Mouse (Mus musculus): ENCODE measurements around the gene Dag1.
A peak's percentile ranks its signal among the peaks of the same experiment; 100 is the strongest.
"Not testable (repeated sequence)": the region's sequence is repeated elsewhere in the genome, so short reads cannot be mapped to it uniquely, and the experiment has no call there.

Gene Dag1

GRCm38 (mm10) chr9:108272691-108273090 lies 8.9 kb upstream of the Dag1 start:
- no peak for DNase-seq

- no peak for DNase-seq
Measured at GRCm38 (mm10) chr9:108271941-108272340, 8.2 kb upstream of the Dag1 start.

DNA sequence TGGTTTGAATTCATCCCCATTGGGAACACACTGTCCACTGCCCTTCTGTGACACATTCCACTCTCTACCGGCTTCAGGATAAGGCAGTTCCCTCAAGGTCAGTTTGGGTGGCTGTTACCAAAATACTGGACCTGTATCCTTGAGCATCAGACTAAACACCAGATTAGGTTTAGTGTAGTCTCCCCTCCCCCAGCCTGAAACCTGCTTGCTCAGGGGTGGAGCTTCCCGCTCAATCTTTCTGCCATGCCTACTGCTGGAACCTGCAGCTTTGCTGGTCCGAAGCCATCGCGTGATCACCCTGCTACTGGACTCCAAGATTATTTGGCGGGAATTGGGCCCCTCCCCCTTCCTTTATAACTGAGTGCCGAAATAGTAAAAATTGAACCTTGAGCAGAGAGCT lies 4.9 kb upstream of the Dag1 start:
- DNase-seq = not testable (repeated sequence)

DNA sequence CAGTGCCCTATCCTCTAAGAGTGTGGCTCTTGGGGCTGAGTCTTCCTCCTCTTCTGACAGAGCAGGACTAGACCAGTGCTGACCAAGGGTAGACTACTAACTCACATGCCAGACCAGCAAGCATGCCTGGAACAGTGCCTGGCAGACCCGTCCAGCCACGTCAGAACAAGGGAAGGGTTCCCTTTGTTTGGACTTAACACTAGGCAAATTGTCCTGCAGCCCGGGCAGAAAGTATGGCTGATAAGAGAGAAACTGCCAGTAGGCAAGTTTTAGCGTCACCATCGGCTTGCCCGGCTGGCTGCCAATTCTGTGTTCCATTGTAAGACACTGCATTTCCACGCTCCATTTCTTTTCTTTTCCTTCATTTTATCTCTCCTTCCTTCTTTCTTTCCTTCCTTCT lies 3.9 kb upstream of the Dag1 start:
- no peak for DNase-seq

- no peak for DNase-seq
Measured at GRCm38 (mm10) chr9:108266261-108266935, 2.6 kb upstream of the Dag1 start.

- no peak for DNase-seq
Measured at GRCm38 (mm10) chr9:108264191-108264921, 598 bp upstream of the Dag1 start.

GRCm38 (mm10) chr9:108263131-108263681 lies 552 bp downstream of the Dag1 start:
- peak; percentile 70 for DNase-seq

DNA sequence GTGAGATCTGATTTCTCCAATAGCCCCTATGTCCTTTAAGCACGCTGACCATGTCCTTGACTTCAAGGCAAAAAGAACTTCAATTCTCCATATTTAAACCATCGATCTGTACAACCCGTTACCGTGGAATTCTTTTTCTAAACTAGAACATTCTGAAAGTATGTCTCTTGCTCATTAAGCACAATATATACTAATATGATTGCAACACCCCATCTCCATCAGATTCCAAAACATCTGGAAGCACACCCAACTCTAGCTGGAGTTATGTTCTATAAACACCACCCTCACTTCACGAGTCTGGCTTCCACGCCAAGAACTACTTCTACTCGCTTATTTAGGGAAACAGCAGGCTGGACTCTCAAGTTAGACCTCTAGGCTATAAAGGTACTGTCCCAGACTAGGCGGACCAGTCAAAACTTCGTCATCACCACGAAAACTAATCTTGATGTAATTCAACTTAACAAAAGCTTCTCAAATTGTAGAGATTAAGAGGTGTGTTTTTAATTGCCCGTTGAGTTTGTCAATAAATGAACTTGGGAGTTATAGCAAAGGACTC lies 1.2 kb downstream of the Dag1 start:
- DNase-seq = no peak

DNA sequence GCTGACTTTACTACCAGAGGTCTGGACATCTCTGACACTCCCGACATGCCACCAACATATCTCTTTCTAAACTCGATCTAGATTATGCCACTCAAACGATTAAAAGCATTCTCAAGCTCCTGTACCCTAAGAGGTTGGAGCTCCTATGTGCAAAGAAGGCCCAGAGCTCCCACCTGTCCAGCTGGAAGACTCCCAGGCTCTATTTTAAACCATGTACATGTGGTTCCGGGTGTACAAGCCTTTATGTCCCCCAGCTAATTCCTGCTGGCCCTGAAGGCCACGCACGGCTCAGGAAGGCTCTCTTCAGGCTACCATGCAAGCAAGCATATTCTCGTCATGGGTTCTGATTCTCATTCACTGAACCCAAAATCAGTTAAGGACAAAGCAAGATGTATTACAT lies 1.9 kb downstream of the Dag1 start:
- no peak for DNase-seq

GRCm38 (mm10) chr9:108260526-108260925 lies 3.2 kb downstream of the Dag1 start:
- no peak for DNase-seq

DNA sequence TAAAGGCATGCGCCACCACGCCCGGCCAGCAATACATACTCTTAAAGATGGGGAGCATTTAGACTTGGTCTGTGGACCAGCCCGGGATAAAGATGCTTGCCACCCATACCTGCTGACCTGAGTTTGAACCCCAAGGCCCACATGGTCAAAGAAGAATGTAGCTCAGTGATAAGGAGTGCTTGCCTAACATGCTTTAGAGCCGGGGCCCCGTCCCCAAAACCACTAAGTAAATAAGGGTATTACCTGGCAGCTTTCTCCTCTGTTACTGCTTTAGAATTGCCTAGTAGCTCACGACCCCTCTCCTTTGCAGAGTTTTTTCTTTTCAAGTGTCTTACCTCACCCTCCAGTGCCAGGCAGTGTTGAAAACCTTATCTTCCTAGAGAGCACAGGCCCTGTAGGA lies 11.0 kb downstream of the Dag1 start:
- DNase-seq = no peak

DNA sequence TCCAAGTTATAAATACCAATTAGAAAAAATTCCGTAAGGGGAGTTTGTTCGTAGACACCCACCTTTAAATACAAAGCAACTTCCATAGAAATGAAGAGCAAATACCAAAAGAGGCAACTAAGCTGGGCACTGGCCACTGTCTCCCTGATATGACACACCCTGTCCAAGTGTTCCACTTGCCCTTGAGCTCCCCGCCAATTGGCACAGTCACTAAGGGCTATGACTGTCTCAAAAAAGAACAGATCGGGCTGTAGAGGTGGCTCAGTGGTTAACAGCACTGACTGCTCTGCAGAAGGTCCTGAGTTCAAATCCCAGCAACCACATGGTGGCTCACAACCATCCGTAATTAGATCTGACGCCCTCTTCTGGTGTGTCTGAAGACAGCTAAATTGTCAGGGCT lies 11.9 kb downstream of the Dag1 start:
- DNase-seq = no peak

DNA sequence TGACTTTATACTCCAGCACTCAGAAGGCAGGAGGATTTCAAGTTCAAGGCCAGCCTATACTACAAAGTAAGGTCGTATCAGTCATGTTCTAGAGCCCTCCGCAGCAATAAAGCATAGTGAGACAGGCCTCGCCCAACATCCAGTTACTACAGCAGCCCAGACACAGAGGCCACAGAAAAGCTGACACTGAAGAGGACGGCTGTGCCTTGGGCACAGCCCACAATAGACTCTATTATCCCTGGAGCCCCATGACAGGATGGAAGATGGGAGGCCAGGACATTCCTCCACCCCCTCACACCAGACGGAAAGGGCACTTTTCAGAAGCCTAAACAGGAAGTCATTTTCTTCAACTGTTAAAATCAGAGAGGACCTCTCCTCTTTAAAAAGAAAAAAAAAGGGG lies 14.8 kb downstream of the Dag1 start:
- no peak for DNase-seq

- peak; percentile 26 for DNase-seq
Measured at GRCm38 (mm10) chr9:108244984-108245383, 18.8 kb downstream of the Dag1 start.

GRCm38 (mm10) chr9:108244540-108244939 lies 19.2 kb downstream of the Dag1 start:
- DNase-seq = no peak

DNA sequence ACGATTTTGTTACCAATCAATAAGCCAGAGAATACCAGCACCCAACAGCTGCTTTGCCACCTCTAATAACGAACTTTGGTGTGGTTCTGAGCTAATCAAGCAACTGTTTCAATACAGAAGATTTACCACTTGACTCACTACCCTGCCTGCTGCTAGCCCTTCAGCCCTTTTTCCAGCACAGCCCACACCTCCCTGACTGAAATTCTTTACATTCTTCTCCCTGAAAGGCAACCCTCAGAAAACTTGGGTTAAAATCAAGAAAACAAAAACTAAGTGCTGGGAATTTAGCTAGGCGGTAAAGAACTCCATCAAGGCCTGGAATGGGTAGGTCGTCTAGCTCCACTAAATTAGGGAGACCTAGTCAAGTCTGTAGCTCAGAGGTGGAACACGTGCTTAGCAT lies 23.8 kb downstream of the Dag1 start:
- DNase-seq = no peak

GRCm38 (mm10) chr9:108238831-108239230 lies 24.9 kb downstream of the Dag1 start:
- no peak for DNase-seq

GRCm38 (mm10) chr9:108238402-108238801 lies 25.4 kb downstream of the Dag1 start:
- DNase-seq = no peak

- DNase-seq = no peak
Measured at GRCm38 (mm10) chr9:108234682-108235081, 29.1 kb downstream of the Dag1 start.

GRCm38 (mm10) chr9:108232908-108233307 lies 30.9 kb downstream of the Dag1 start:
- no peak for DNase-seq

- no peak for DNase-seq
Measured at GRCm38 (mm10) chr9:108227911-108228649, 35.7 kb downstream of the Dag1 start.

DNA sequence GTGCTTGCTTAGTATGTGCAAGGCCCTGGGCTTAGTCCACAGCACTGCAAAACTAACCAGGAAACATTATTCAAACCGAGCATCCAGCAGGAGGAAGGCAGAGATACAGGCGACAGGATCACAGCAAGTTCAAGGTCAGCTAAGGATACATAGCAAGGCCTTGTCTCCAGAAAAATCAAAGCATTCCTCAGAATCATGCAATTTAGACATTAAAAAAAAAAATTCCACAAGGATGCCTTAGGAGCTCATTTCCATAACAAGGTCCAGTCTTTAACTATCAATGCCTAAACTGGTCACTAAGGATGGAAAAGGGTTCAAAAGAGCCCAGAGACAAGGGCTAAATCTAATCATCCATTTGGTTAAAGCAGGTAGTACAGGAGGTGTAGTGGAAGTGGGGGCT lies 38.6 kb downstream of the Dag1 start:
- no peak for DNase-seq

- no peak for DNase-seq
Measured at GRCm38 (mm10) chr9:108223633-108224032, 40.1 kb downstream of the Dag1 start.
